25 mouse cellular contexts compared by ENCODE assay signal in the genomic region with DNA sequence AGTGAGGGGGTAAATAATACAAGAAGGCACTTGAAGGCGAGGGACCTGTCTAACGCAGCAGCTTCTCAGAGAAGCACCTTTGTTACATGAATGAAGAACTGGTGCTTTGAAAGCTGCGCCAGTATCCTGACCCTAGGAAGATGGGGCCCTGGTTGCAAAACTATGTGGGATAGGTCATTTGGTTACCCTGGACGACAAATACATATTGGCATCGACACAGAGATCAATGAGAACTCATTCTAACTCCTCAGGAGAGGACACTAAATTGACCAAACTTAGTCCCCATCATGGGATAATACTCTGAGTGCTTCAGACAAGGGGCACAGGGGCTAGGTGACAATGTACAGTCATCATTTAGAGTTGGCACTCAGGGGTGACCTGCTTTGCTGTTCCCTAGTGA.
"Had no signal": no experiment of that assay in that cellular context is flagged by ENCODE, and none has a peak within 500 bp of the region (broad histone marks: within the 10 kb centered on the region; RNA-seq: fewer than 3 reads in every experiment).

No protein-coding gene starts in this region.

- H3K9me3 ChIP-seq: heart, embryonic 13.5 days; heart, embryonic 15.5 days; hindbrain, embryonic 10.5 days; hindbrain, embryonic 12.5 days; intestine, embryonic 15.5 days; limb, embryonic 10.5 days; limb, embryonic 12.5 days had no signal

- H3K4me3 ChIP-seq: heart, embryonic 13.5 days; heart, embryonic 15.5 days; hindbrain, embryonic 10.5 days; hindbrain, embryonic 12.5 days; intestine, embryonic 15.5 days; layer of hippocampus, adult 2 months; limb, embryonic 10.5 days; limb, embryonic 12.5 days had no signal

- H3K4me2 ChIP-seq: heart, embryonic 11.5 days; heart, embryonic 13.5 days; heart, embryonic 15.5 days; hindbrain, embryonic 12.5 days; hindbrain, embryonic 14.5 days; intestine, embryonic 15.5 days; limb, embryonic 12.5 days had no signal

- H3K27ac ChIP-seq: heart, embryonic 13.5 days; heart, embryonic 15.5 days; hindbrain, embryonic 10.5 days; hindbrain, embryonic 12.5 days; hindbrain, embryonic 14.5 days; intestine, embryonic 15.5 days; layer of hippocampus, adult 2 months; limb, embryonic 10.5 days; limb, embryonic 12.5 days; liver, embryonic 14.5 days had no signal

- H3K36me3 ChIP-seq: heart, embryonic 13.5 days; heart, embryonic 15.5 days; hindbrain, embryonic 12.5 days; intestine, embryonic 15.5 days; limb, embryonic 12.5 days had no signal

- H3K9ac ChIP-seq: heart, embryonic 13.5 days; heart, embryonic 15.5 days; hindbrain, embryonic 12.5 days; hindbrain, embryonic 14.5 days; intestine, embryonic 15.5 days; limb, embryonic 12.5 days; liver, embryonic 14.5 days had no signal

- DNase-seq: gastrocnemius, postnatal 14 days; gastrocnemius, postnatal 36 days; heart, adult 18-20 months; heart, postnatal 10 days; kidney, adult 18-20 months; kidney, adult 8-10 months; kidney, postnatal 10 days; kidney, postnatal 25 days; kidney, postnatal 4 days; liver had no signal

- H3K27me3 ChIP-seq: heart, embryonic 13.5 days; heart, embryonic 15.5 days; hindbrain, embryonic 12.5 days; intestine, embryonic 15.5 days; limb, embryonic 12.5 days had no signal

- ATAC-seq: forebrain, embryonic 16.5 days; hindbrain, embryonic 16.5 days; inflammation-experienced regulatory T-cells, adult 6 months; intestine, embryonic 15.5 days; intestine, postnatal 0 days had no signal

- H3K4me1 ChIP-seq: intestine, embryonic 15.5 days had no signal
